In genomic region chr2:6264085-6264783, GRCm38 (mm10) we compare ENCODE assay signal across 13 mouse cellular contexts. TPM values are rescaled to one million over a fixed set of nuclear protein-coding genes. Genes with fewer than 3 reads are reported as not detected.
DNase-seq lines count a peak whose midpoint lies in the region; ATAC-seq lines count a peak whose summit lies in the region.
"Had no signal": no experiment of that assay in that cellular context is flagged by ENCODE, and none has a peak within 500 bp of the region (broad histone marks: within the 10 kb centered on the region; RNA-seq: fewer than 3 reads in every experiment).

No protein-coding gene starts in this region.

- intact Hi-C loops in heart, postnatal 25 days (cut with DNase I) = no loop called here

- H3K9me3 ChIP-seq in heart, embryonic 12.5 days (replicated peaks) = peaks cover 6% of the 10 kb centered on the region
- no peaks in the 10 kb centered on the region; the same call in 1 of the 2 replicates for H3K9me3 ChIP-seq in liver, embryonic 16.5 days (replicated peaks; ENCODE audit: control insufficient read depth, low read length)
- no peaks in the 10 kb centered on the region; the same call in 1 of the 2 replicates for H3K9me3 ChIP-seq in hindbrain, embryonic 14.5 days (ENCODE audit: control insufficient read depth, low read length)
- H3K9me3 ChIP-seq: midbrain, embryonic 15.5 days had no signal

- H3K9ac ChIP-seq in heart, embryonic 12.5 days = no peak overlapping the region
- peak overlapping the region; percentile 35 for H3K9ac ChIP-seq in liver, embryonic 16.5 days (ENCODE audit: low read depth, low read length)
- H3K9ac ChIP-seq in hindbrain, embryonic 14.5 days = no peak overlapping the region
- H3K9ac ChIP-seq: midbrain, embryonic 15.5 days had no signal

- no peak overlapping the region for H3K27ac ChIP-seq in heart, embryonic 12.5 days (ENCODE audit: poor library complexity, severe bottlenecking)
- peak overlapping the region; percentile 96 for H3K27ac ChIP-seq in liver, embryonic 16.5 days (ENCODE audit: low read length)
- no peak overlapping the region for H3K27ac ChIP-seq in hindbrain, embryonic 14.5 days
- H3K27ac ChIP-seq: midbrain, embryonic 15.5 days had no signal

- no peaks in the 10 kb centered on the region for H3K27me3 ChIP-seq in heart, embryonic 12.5 days (replicated peaks)
- no peaks in the 10 kb centered on the region for H3K27me3 ChIP-seq in liver, embryonic 16.5 days (ENCODE audit: control insufficient read depth, insufficient read depth, low read depth, low read length)
- H3K27me3 ChIP-seq in hindbrain, embryonic 14.5 days (ENCODE audit: control insufficient read depth, insufficient read depth, low read length) = 0 out of 2 replicates have a peak, but pooled peaks cover 2% of the 10 kb centered on the region
- H3K27me3 ChIP-seq: midbrain, embryonic 15.5 days had no signal

- H3K4me2 ChIP-seq in heart, embryonic 12.5 days = no peak overlapping the region
- H3K4me2 ChIP-seq in liver, embryonic 16.5 days (ENCODE audit: low read depth, low read length) = peak overlapping the region; percentile 58
- no peak overlapping the region for H3K4me2 ChIP-seq in hindbrain, embryonic 14.5 days (replicated peaks)
- H3K4me2 ChIP-seq: midbrain, embryonic 15.5 days had no signal

- no peak for DNase-seq in heart, postnatal 25 days (ENCODE audit: low spot score)
- peak; percentile 20 to 31 for DNase-seq in B cell, adult 2 months
- no peak for DNase-seq in cerebellum, postnatal 25 days
- DNase-seq in embryo, embryonic 10 days (ENCODE audit: low spot score) = no peak
- DNase-seq in hindbrain, embryonic 14.5 days (ENCODE audit: low spot score) = no peak
- DNase-seq: adrenal gland, postnatal 10 days; gastrocnemius, postnatal 25 days; right cerebral cortex, postnatal 4 days had no signal

- peak; percentile 38; the same call in 1 of the 2 replicates for ATAC-seq in heart, embryonic 12.5 days (ENCODE audit: insufficient number of reproducible peaks, low FRiP score)
- ATAC-seq in erythroblast, adult 5-6 weeks (replicated peaks; ENCODE audit: low FRiP score, poor library complexity, severe bottlenecking) = peak; percentile 81
- ATAC-seq in liver, embryonic 16.5 days (ENCODE audit: low read depth) = peak; percentile 91
- ATAC-seq in hindbrain, embryonic 14.5 days (ENCODE audit: low FRiP score) = no peak
- ATAC-seq: hindbrain, embryonic 16.5 days; midbrain, embryonic 15.5 days had no signal

- H3K4me1 ChIP-seq in heart, embryonic 12.5 days (replicated peaks) = peaks cover 32% of the 10 kb centered on the region
- peaks cover 36% of the 10 kb centered on the region for H3K4me1 ChIP-seq in liver, embryonic 16.5 days (ENCODE audit: control insufficient read depth, low read depth, low read length)
- H3K4me1 ChIP-seq in hindbrain, embryonic 14.5 days (replicated peaks; ENCODE audit: control insufficient read depth, insufficient read depth, low read length) = peaks cover 21% of the 10 kb centered on the region

- H3K4me3 ChIP-seq in heart, embryonic 12.5 days = no peak overlapping the region
- H3K4me3 ChIP-seq in liver, embryonic 16.5 days (ENCODE audit: low read depth, low read length) = peak overlapping the region; percentile 1
- no peak overlapping the region for H3K4me3 ChIP-seq in hindbrain, embryonic 14.5 days (replicated peaks; ENCODE audit: low read length)
- H3K4me3 ChIP-seq: midbrain, embryonic 15.5 days had no signal

- no peaks in the 10 kb centered on the region for H3K36me3 ChIP-seq in heart, embryonic 12.5 days
- H3K36me3 ChIP-seq in liver, embryonic 16.5 days (ENCODE audit: control insufficient read depth, insufficient read depth) = no peaks in the 10 kb centered on the region
- no peaks in the 10 kb centered on the region for H3K36me3 ChIP-seq in hindbrain, embryonic 14.5 days (replicated peaks; ENCODE audit: control insufficient read depth, insufficient read depth)
- H3K36me3 ChIP-seq: midbrain, embryonic 15.5 days had no signal

- 45% methylated on average over 8 of the region's 8 CpGs for WGBS in heart, embryonic 12.5 days
- 25% methylated on average over 8 of the region's 8 CpGs for WGBS in liver, embryonic 16.5 days (ENCODE audit: insufficient replicate concordance)
- WGBS in hindbrain, embryonic 14.5 days = 93% methylated on average over 8 of the region's 8 CpGs

RNA-seq across cellular contexts. Expression of gene Echdc3, which starts 51.4 kb away (rescaled TPM):
- polyA plus RNA-seq in heart, embryonic 12.5 days (2016; fragmentation: Nextera tagmentation; extraction: Ambion mirVana) = 7.3 and 7.5 TPM in 2 replicates
- total RNA-seq in heart, postnatal 25 days (2021) = 10 to 100 TPM; 20.1 to 22.1 TPM
- not detected in 2 replicates for total RNA-seq in erythroblast, adult 5-6 weeks (2015; ENCODE audit: low replicate concordance)
- total RNA-seq in erythroblast, adult 5-6 weeks (2017; ENCODE audit: low replicate concordance) = 1.1 and 1.8 TPM in 2 replicates
- 17.2 and 21.1 TPM in 2 replicates for polyA plus RNA-seq in liver, embryonic 16.5 days (2015; fragmentation: Nextera tagmentation; extraction: Ambion mirVana)
- 1.1 and 1.3 TPM in 2 replicates for polyA plus RNA-seq in hindbrain, embryonic 14.5 days (2014; fragmentation: Nextera tagmentation; extraction: Ambion mirVana)

RNA-seq across cellular contexts. Expression of gene Usp6nl, which starts 58.2 kb away (rescaled TPM):
- 10.2 and 10.4 TPM in 2 replicates for polyA plus RNA-seq in heart, embryonic 12.5 days (2016; fragmentation: Nextera tagmentation; extraction: Ambion mirVana)
- 1 to 10 TPM; 6.3 to 6.7 TPM for total RNA-seq in heart, postnatal 25 days (2021)
- total RNA-seq in erythroblast, adult 5-6 weeks (2015; ENCODE audit: low replicate concordance) = 5.0 and 5.8 TPM in 2 replicates
- 6.5 and 17.1 TPM in 2 replicates for total RNA-seq in erythroblast, adult 5-6 weeks (2017; ENCODE audit: low replicate concordance)
- polyA plus RNA-seq in liver, embryonic 16.5 days (2015; fragmentation: Nextera tagmentation; extraction: Ambion mirVana) = 2.7 and 3.6 TPM in 2 replicates
- polyA plus RNA-seq in hindbrain, embryonic 14.5 days (2014; fragmentation: Nextera tagmentation; extraction: Ambion mirVana) = 9.5 and 9.9 TPM in 2 replicates

Comparison
In these comparisons a context has a peak if more than half of its experiments do, and no peak if none do; other contexts are left out.
1. DNase-seq: peak in B cell, adult 2 months (2 of 2); none in heart, postnatal 25 days (single experiment), cerebellum, postnatal 25 days (0 of 2), embryo, embryonic 10 days (single experiment) and hindbrain, embryonic 14.5 days (single experiment).